Mouse (Mus musculus) small intestine, adult 2 months (tissue): Measurements from ENCODE around the gene Treml2.

Experiments
- CTCF ChIP-seq: fragments of 200-500 bp; IDR thresholded peaks from 2 replicates; pipeline ENCODE4 v1.5.1; 2012; ENCODE audit warnings: low read depth, mild to moderate bottlenecking, control low read depth, inconsistent platforms, low read length, moderate library complexity, mixed read lengths; ENCODE audit not compliant: insufficient replicate concordance, insufficient read length; ENCODE audit errors: extremely low read depth
- POLR2A ChIP-seq: fragments of 200-500 bp; IDR thresholded peaks from 2 replicates; pipeline ENCODE4 v1.6.1; 2012; ENCODE audit warnings: low read depth, mild to moderate bottlenecking, control low read depth, inconsistent platforms, low read length, moderate library complexity

DNA sequence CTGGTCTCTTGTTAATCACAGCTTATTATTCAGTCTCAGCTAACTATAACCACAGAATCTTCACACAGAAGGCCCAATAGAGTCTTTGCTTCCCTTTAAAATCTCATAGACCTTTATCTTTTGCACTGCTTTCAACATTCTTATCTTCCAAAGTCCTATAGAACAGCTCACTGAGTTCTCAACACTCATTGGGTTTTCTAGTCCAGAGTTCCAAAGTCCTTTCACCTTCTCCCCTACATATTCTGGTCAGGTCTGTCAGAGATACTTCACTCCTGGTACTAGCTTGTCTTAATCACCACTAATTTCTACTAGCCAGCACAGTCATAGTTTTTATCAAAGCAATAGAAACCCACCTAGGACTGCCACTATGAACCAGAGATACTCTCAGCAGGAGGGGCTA lies 42.7 kb upstream of the Treml2 start:
- TF ChIP-seq POLR2A (no peak), CTCF (no peak)
